Mouse (Mus musculus): ENCODE data around the gene Adcy1.

DNA sequence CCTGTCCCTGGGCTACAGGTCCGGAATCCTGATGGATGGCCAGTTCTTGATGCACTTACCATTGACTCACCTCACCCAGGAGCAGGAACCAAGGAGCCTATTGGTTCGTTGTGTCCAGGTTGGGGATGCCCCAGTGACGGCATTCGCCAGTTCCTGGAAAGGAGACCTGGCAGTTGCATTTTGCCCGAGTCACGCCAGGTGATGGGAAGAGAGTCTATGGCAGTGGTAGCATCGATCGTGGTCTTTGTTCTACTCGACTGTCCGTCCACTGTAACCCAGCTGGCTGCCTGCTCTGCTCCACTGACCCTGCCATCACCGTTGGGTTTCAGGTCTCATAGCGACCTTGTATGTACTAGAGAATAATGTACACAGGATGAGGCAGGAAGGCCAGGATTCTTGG is 89.1 kb downstream of the Adcy1 start:
- TF ChIP-seq POLR2A (IDR thresholded peaks at IDR 0.05; ENCODE audit: low read depth, low read length) (no peak), CTCF (IDR thresholded peaks at IDR 0.05; ENCODE audit: borderline replicate concordance, insufficient read depth, low read length) (no peak)

Data from embryonic fibroblast, embryonic 13.5 days (primary cell).